Mouse (Mus musculus): ENCODE data around the gene Gm10135. TPM values are rescaled to one million over a fixed set of nuclear protein-coding genes. Genes with fewer than 3 reads are reported as not detected.

The Gm10135 gene
- polyA plus RNA-seq, 1 experiment from 2014 or later = not detected

- 30% methylated on average over 10 of the region's 10 CpGs for WGBS
- H3K27ac ChIP-seq = no peak overlapping the region
- ATAC-seq (ENCODE audit: borderline replicate concordance, extremely low read depth, low FRiP score, low TSS enrichment) = no peak
- no peak overlapping the region for H3K4me2 ChIP-seq
- no peak overlapping the region for H3K4me3 ChIP-seq
- no peaks in the 10 kb centered on the region for H3K36me3 ChIP-seq
- H3K27me3 ChIP-seq = no peaks in the 10 kb centered on the region
- no peaks in the 10 kb centered on the region for H3K9me3 ChIP-seq
- no peaks in the 10 kb centered on the region for H3K4me1 ChIP-seq
- no peak overlapping the region for H3K9ac ChIP-seq
Observed at GRCm38 (mm10) chr5:72995379-72995778, 20.9 kb upstream of the Gm10135 start.

GRCm38 (mm10) chr5:72994928-72995327 is 20.4 kb upstream of the Gm10135 start:
- no peaks in the 10 kb centered on the region for H3K27me3 ChIP-seq
- no peaks in the 10 kb centered on the region for H3K9me3 ChIP-seq
- ATAC-seq (ENCODE audit: borderline replicate concordance, extremely low read depth, low FRiP score, low TSS enrichment) = no peak
- H3K36me3 ChIP-seq = no peaks in the 10 kb centered on the region
- no peak overlapping the region for H3K9ac ChIP-seq
- no peak overlapping the region for H3K4me3 ChIP-seq
- H3K4me2 ChIP-seq = no peak overlapping the region
- no peaks in the 10 kb centered on the region for H3K4me1 ChIP-seq
- no peak overlapping the region for H3K27ac ChIP-seq
- WGBS = 64% methylated on average over 2 of the region's 2 CpGs

GRCm38 (mm10) chr5:72994424-72994823 is 19.9 kb upstream of the Gm10135 start:
- 68% methylated on average over 8 of the region's 8 CpGs for WGBS
- H3K9me3 ChIP-seq = no peaks in the 10 kb centered on the region
- no peak overlapping the region for H3K9ac ChIP-seq
- H3K4me1 ChIP-seq = no peaks in the 10 kb centered on the region
- H3K27me3 ChIP-seq = no peaks in the 10 kb centered on the region
- no peak overlapping the region for H3K27ac ChIP-seq
- no peak for ATAC-seq (ENCODE audit: borderline replicate concordance, extremely low read depth, low FRiP score, low TSS enrichment)
- no peaks in the 10 kb centered on the region for H3K36me3 ChIP-seq
- no peak overlapping the region for H3K4me2 ChIP-seq
- H3K4me3 ChIP-seq = no peak overlapping the region

- ATAC-seq (ENCODE audit: borderline replicate concordance, extremely low read depth, low FRiP score, low TSS enrichment) = no peak
- no peak overlapping the region for H3K4me2 ChIP-seq
- H3K27ac ChIP-seq = no peak overlapping the region
- no peak overlapping the region for H3K9ac ChIP-seq
- no peaks in the 10 kb centered on the region for H3K4me1 ChIP-seq
- H3K27me3 ChIP-seq = no peaks in the 10 kb centered on the region
- no peak overlapping the region for H3K4me3 ChIP-seq
- H3K9me3 ChIP-seq = no peaks in the 10 kb centered on the region
- WGBS = 82% methylated on average over 1 of the region's 1 CpGs
- no peaks in the 10 kb centered on the region for H3K36me3 ChIP-seq
Observed at GRCm38 (mm10) chr5:72992474-72992873, 18.0 kb upstream of the Gm10135 start.

GRCm38 (mm10) chr5:72989756-72990155 is 15.3 kb upstream of the Gm10135 start:
- ATAC-seq (ENCODE audit: borderline replicate concordance, extremely low read depth, low FRiP score, low TSS enrichment) = no peak
- no peak overlapping the region for H3K9ac ChIP-seq
- no peaks in the 10 kb centered on the region for H3K36me3 ChIP-seq
- H3K4me2 ChIP-seq = no peak overlapping the region
- H3K4me3 ChIP-seq = no peak overlapping the region
- no peaks in the 10 kb centered on the region for H3K27me3 ChIP-seq
- no peak overlapping the region for H3K27ac ChIP-seq
- WGBS = 59% methylated on average over 8 of the region's 8 CpGs
- H3K9me3 ChIP-seq = no peaks in the 10 kb centered on the region
- no peaks in the 10 kb centered on the region for H3K4me1 ChIP-seq

GRCm38 (mm10) chr5:72987786-72988185 is 13.3 kb upstream of the Gm10135 start:
- WGBS = 84% methylated on average over 7 of the region's 7 CpGs
- Histone ChIP-seq H3K36me3 (no peaks in the 10 kb centered on the region), H3K4me3 (no peak overlapping the region), H3K9me3 (no peaks in the 10 kb centered on the region), H3K27me3 (no peaks in the 10 kb centered on the region), H3K4me2 (no peak overlapping the region), H3K9ac (no peak overlapping the region), H3K4me1 (no peaks in the 10 kb centered on the region), H3K27ac (no peak overlapping the region)
- ATAC-seq (ENCODE audit: borderline replicate concordance, extremely low read depth, low FRiP score, low TSS enrichment) = no peak

- Histone ChIP-seq H3K9ac (no peak overlapping the region), H3K27me3 (no peaks in the 10 kb centered on the region), H3K9me3 (no peaks in the 10 kb centered on the region), H3K36me3 (peaks cover 9% of the 10 kb centered on the region; the same call in 1 of the 2 replicates), H3K27ac (no peak overlapping the region), H3K4me3 (no peak overlapping the region), H3K4me1 (no peaks in the 10 kb centered on the region), H3K4me2 (no peak overlapping the region)
- 5% methylated on average over 2 of the region's 2 CpGs for WGBS
- no peak for ATAC-seq (ENCODE audit: borderline replicate concordance, extremely low read depth, low FRiP score, low TSS enrichment)
Observed at GRCm38 (mm10) chr5:72984091-72984490, 9.6 kb upstream of the Gm10135 start.

GRCm38 (mm10) chr5:72976539-72976938 is 2.0 kb upstream of the Gm10135 start:
- Histone ChIP-seq H3K9ac (no peak overlapping the region), H3K36me3 (peaks cover 34% of the 10 kb centered on the region), H3K4me1 (no peaks in the 10 kb centered on the region), H3K27ac (no peak overlapping the region), H3K9me3 (no peaks in the 10 kb centered on the region), H3K4me3 (no peak overlapping the region), H3K4me2 (no peak overlapping the region), H3K27me3 (no peaks in the 10 kb centered on the region)
- WGBS = 77% methylated on average over 4 of the region's 4 CpGs
- ATAC-seq (ENCODE audit: borderline replicate concordance, extremely low read depth, low FRiP score, low TSS enrichment) = no peak

GRCm38 (mm10) chr5:72975996-72976395 is 1.5 kb upstream of the Gm10135 start:
- no peak for ATAC-seq (ENCODE audit: borderline replicate concordance, extremely low read depth, low FRiP score, low TSS enrichment)
- peaks cover 34% of the 10 kb centered on the region for H3K36me3 ChIP-seq
- no peak overlapping the region for H3K27ac ChIP-seq
- H3K9ac ChIP-seq = no peak overlapping the region
- WGBS = 89% methylated on average over 6 of the region's 6 CpGs
- no peaks in the 10 kb centered on the region for H3K9me3 ChIP-seq
- H3K4me3 ChIP-seq = no peak overlapping the region
- no peaks in the 10 kb centered on the region for H3K27me3 ChIP-seq
- no peak overlapping the region for H3K4me2 ChIP-seq
- H3K4me1 ChIP-seq = no peaks in the 10 kb centered on the region

- no peak overlapping the region for H3K27ac ChIP-seq
- peaks cover 30% of the 10 kb centered on the region for H3K36me3 ChIP-seq
Observed at GRCm38 (mm10) chr5:72972934-72973333, 1.6 kb downstream of the Gm10135 start.

GRCm38 (mm10) chr5:72972435-72972834 is 2.1 kb downstream of the Gm10135 start:
- no peak overlapping the region for H3K4me2 ChIP-seq
- no peaks in the 10 kb centered on the region for H3K9me3 ChIP-seq
- WGBS = 72% methylated on average over 4 of the region's 4 CpGs
- ATAC-seq (ENCODE audit: borderline replicate concordance, extremely low read depth, low FRiP score, low TSS enrichment) = no peak
- no peaks in the 10 kb centered on the region for H3K4me1 ChIP-seq
- no peak overlapping the region for H3K4me3 ChIP-seq
- H3K27me3 ChIP-seq = no peaks in the 10 kb centered on the region
- no peak overlapping the region for H3K27ac ChIP-seq
- no peak overlapping the region for H3K9ac ChIP-seq
- H3K36me3 ChIP-seq = peaks cover 30% of the 10 kb centered on the region

More at GRCm38 (mm10) chr5:72972934-72973333, 1.6 kb downstream of the Gm10135 start:
- no peaks in the 10 kb centered on the region for H3K27me3 ChIP-seq
- H3K4me2 ChIP-seq = no peak overlapping the region
- no peak overlapping the region for H3K4me3 ChIP-seq
- no peak overlapping the region for H3K9ac ChIP-seq
- H3K4me1 ChIP-seq = no peaks in the 10 kb centered on the region
- H3K9me3 ChIP-seq = no peaks in the 10 kb centered on the region
- no peak for ATAC-seq (ENCODE audit: borderline replicate concordance, extremely low read depth, low FRiP score, low TSS enrichment)
- WGBS = 67% methylated on average over 5 of the region's 5 CpGs

GRCm38 (mm10) chr5:72965706-72966105 is 8.8 kb downstream of the Gm10135 start:
- H3K27me3 ChIP-seq = no peaks in the 10 kb centered on the region
- no peak overlapping the region for H3K9ac ChIP-seq
- H3K4me2 ChIP-seq = no peak overlapping the region
- no peak for ATAC-seq (ENCODE audit: borderline replicate concordance, extremely low read depth, low FRiP score, low TSS enrichment)
- H3K36me3 ChIP-seq = peaks cover 19% of the 10 kb centered on the region
- H3K4me1 ChIP-seq = no peaks in the 10 kb centered on the region
- 75% methylated on average over 3 of the region's 3 CpGs for WGBS
- H3K9me3 ChIP-seq = no peaks in the 10 kb centered on the region
- no peak overlapping the region for H3K4me3 ChIP-seq
- no peak overlapping the region for H3K27ac ChIP-seq

GRCm38 (mm10) chr5:72960096-72960495 is 14.4 kb downstream of the Gm10135 start:
- Histone ChIP-seq H3K36me3 (peaks cover 16% of the 10 kb centered on the region), H3K4me2 (no peak overlapping the region)
- ATAC-seq (ENCODE audit: borderline replicate concordance, extremely low read depth, low FRiP score, low TSS enrichment) = no peak

More at GRCm38 (mm10) chr5:72960096-72960495, 14.4 kb downstream of the Gm10135 start:
- Histone ChIP-seq H3K27me3 (no peaks in the 10 kb centered on the region), H3K9ac (no peak overlapping the region), H3K9me3 (no peaks in the 10 kb centered on the region), H3K27ac (no peak overlapping the region), H3K4me1 (no peaks in the 10 kb centered on the region), H3K4me3 (no peak overlapping the region)
- WGBS = 62% methylated on average over 6 of the region's 6 CpGs
